Mouse (Mus musculus): ENCODE results near the gene Upb1. TPM values are rescaled to one million over a fixed set of nuclear protein-coding genes. Genes with fewer than 3 reads are reported as not detected.
"Not testable (repeated sequence)": the region's sequence is repeated elsewhere in the genome, so short reads cannot be mapped to it uniquely, and the experiment has no call there.

The Upb1 gene
- polyA plus RNA-seq, 1 experiment from 2014 or later, result 40.4 TPM

GRCm38 (mm10) chr10:75444111-75444826, 43.4 kb downstream of the Upb1 start:
- WGBS (ENCODE audit: insufficient replicate concordance), result 69% methylated on average over 19 of the region's 19 CpGs
- no peaks in the 10 kb centered on the region; the same call in 1 of the 2 replicates for H3K4me1 ChIP-seq (ENCODE audit: control insufficient read depth, low read depth, low read length)
- no peak overlapping the region for H3K4me2 ChIP-seq (ENCODE audit: low read depth, low read length)
- H3K9me3 ChIP-seq (replicated peaks; ENCODE audit: control insufficient read depth, low read length), result no peaks in the 10 kb centered on the region
- H3K36me3 ChIP-seq (ENCODE audit: control insufficient read depth, insufficient read depth), result no peaks in the 10 kb centered on the region; the same call in 1 of the 2 replicates
- no peak overlapping the region for H3K27ac ChIP-seq (ENCODE audit: low read length)
- H3K4me3 ChIP-seq (ENCODE audit: low read depth, low read length), result no peak overlapping the region
- no peak overlapping the region for H3K9ac ChIP-seq (ENCODE audit: low read depth, low read length)
- peaks cover 2% of the 10 kb centered on the region; the same call in 1 of the 2 replicates for H3K27me3 ChIP-seq (ENCODE audit: control insufficient read depth, insufficient read depth, low read depth, low read length)
- ATAC-seq (ENCODE audit: low read depth), result no peak

- Histone ChIP-seq H3K9me3 (replicated peaks; ENCODE audit: control insufficient read depth, low read length) (no peaks in the 10 kb centered on the region), H3K9ac (ENCODE audit: low read depth, low read length) (no peak overlapping the region), H3K4me1 (ENCODE audit: control insufficient read depth, low read depth, low read length) (no peaks in the 10 kb centered on the region; the same call in 1 of the 2 replicates), H3K36me3 (ENCODE audit: control insufficient read depth, insufficient read depth) (no peaks in the 10 kb centered on the region; the same call in 1 of the 2 replicates), H3K4me3 (ENCODE audit: low read depth, low read length) (no peak overlapping the region), H3K27ac (ENCODE audit: low read length) (no peak overlapping the region), H3K27me3 (ENCODE audit: control insufficient read depth, insufficient read depth, low read depth, low read length) (peaks cover 2% of the 10 kb centered on the region; the same call in 1 of the 2 replicates), H3K4me2 (ENCODE audit: low read depth, low read length) (no peak overlapping the region)
- WGBS (ENCODE audit: insufficient replicate concordance), result 40% methylated on average over 8 of the region's 8 CpGs
- ATAC-seq (ENCODE audit: low read depth), result no peak
These were observed 44.1 kb downstream of the Upb1 start for GRCm38 (mm10) chr10:75445030-75445429.

- Histone ChIP-seq H3K27ac (ENCODE audit: low read length) (no peak overlapping the region), H3K4me3 (ENCODE audit: low read depth, low read length) (no peak overlapping the region), H3K27me3 (ENCODE audit: control insufficient read depth, insufficient read depth, low read depth, low read length) (peaks cover 2% of the 10 kb centered on the region; the same call in 1 of the 2 replicates), H3K9me3 (replicated peaks; ENCODE audit: control insufficient read depth, low read length) (no peaks in the 10 kb centered on the region), H3K4me2 (ENCODE audit: low read depth, low read length) (no peak overlapping the region), H3K4me1 (ENCODE audit: control insufficient read depth, low read depth, low read length) (no peaks in the 10 kb centered on the region; the same call in none of the 2 replicates), H3K9ac (ENCODE audit: low read depth, low read length) (no peak overlapping the region), H3K36me3 (ENCODE audit: control insufficient read depth, insufficient read depth) (no peaks in the 10 kb centered on the region)
- WGBS (ENCODE audit: insufficient replicate concordance), result 39% methylated on average over 13 of the region's 13 CpGs
- ATAC-seq (ENCODE audit: low read depth), result no peak; the same call in 1 of the 2 replicates
These were observed 45.7 kb downstream of the Upb1 start for GRCm38 (mm10) chr10:75446501-75447083.

- no peak overlapping the region for H3K9ac ChIP-seq (ENCODE audit: low read depth, low read length)
- no peaks in the 10 kb centered on the region for H3K9me3 ChIP-seq (replicated peaks; ENCODE audit: control insufficient read depth, low read length)
- peaks cover 2% of the 10 kb centered on the region; the same call in 1 of the 2 replicates for H3K27me3 ChIP-seq (ENCODE audit: control insufficient read depth, insufficient read depth, low read depth, low read length)
- ATAC-seq (ENCODE audit: low read depth), result no peak
- H3K27ac ChIP-seq (ENCODE audit: low read length), result no peak overlapping the region
- no peaks in the 10 kb centered on the region for H3K36me3 ChIP-seq (ENCODE audit: control insufficient read depth, insufficient read depth)
- 64% methylated on average over 11 of the region's 11 CpGs for WGBS (ENCODE audit: insufficient replicate concordance)
- no peak overlapping the region for H3K4me2 ChIP-seq (ENCODE audit: low read depth, low read length)
- no peak overlapping the region for H3K4me3 ChIP-seq (ENCODE audit: low read depth, low read length)
- no peaks in the 10 kb centered on the region; the same call in none of the 2 replicates for H3K4me1 ChIP-seq (ENCODE audit: control insufficient read depth, low read depth, low read length)
These were observed 46.6 kb downstream of the Upb1 start for GRCm38 (mm10) chr10:75447489-75447888.

GRCm38 (mm10) chr10:75448806-75449420, 48.0 kb downstream of the Upb1 start:
- Histone ChIP-seq H3K9ac (ENCODE audit: low read depth, low read length) (no peak overlapping the region), H3K4me1 (ENCODE audit: control insufficient read depth, low read depth, low read length) (no peaks in the 10 kb centered on the region; the same call in none of the 2 replicates), H3K27me3 (ENCODE audit: control insufficient read depth, insufficient read depth, low read depth, low read length) (peaks cover 2% of the 10 kb centered on the region; the same call in 1 of the 2 replicates), H3K36me3 (ENCODE audit: control insufficient read depth, insufficient read depth) (no peaks in the 10 kb centered on the region), H3K9me3 (replicated peaks; ENCODE audit: control insufficient read depth, low read length) (no peaks in the 10 kb centered on the region), H3K4me2 (ENCODE audit: low read depth, low read length) (no peak overlapping the region), H3K27ac (ENCODE audit: low read length) (no peak overlapping the region), H3K4me3 (ENCODE audit: low read depth, low read length) (no peak overlapping the region)
- WGBS (ENCODE audit: insufficient replicate concordance), result 62% methylated on average over 6 of the region's 6 CpGs
- ATAC-seq (ENCODE audit: low read depth), result no peak

GRCm38 (mm10) chr10:75450331-75450730, 49.4 kb downstream of the Upb1 start:
- no peak for ATAC-seq (ENCODE audit: low read depth)
- no peak overlapping the region for H3K4me2 ChIP-seq (ENCODE audit: low read depth, low read length)

GRCm38 (mm10) chr10:75451036-75451786, 50.3 kb downstream of the Upb1 start:
- WGBS (ENCODE audit: insufficient replicate concordance), result 39% methylated on average over 10 of the region's 10 CpGs
- 0 out of 2 replicates have a peak, but pooled peaks have one; percentile 27 for ATAC-seq (ENCODE audit: low read depth)
- Histone ChIP-seq H3K9me3 (replicated peaks; ENCODE audit: control insufficient read depth, low read length) (no peaks in the 10 kb centered on the region), H3K4me2 (ENCODE audit: low read depth, low read length) (no peak overlapping the region), H3K9ac (ENCODE audit: low read depth, low read length) (no peak overlapping the region), H3K4me3 (ENCODE audit: low read depth, low read length) (no peak overlapping the region), H3K27ac (ENCODE audit: low read length) (no peak overlapping the region; the same call in 1 of the 2 replicates), H3K27me3 (ENCODE audit: control insufficient read depth, insufficient read depth, low read depth, low read length) (peaks cover 2% of the 10 kb centered on the region; the same call in 1 of the 2 replicates), H3K36me3 (ENCODE audit: control insufficient read depth, insufficient read depth) (no peaks in the 10 kb centered on the region), H3K4me1 (ENCODE audit: control insufficient read depth, low read depth, low read length) (no peaks in the 10 kb centered on the region; the same call in 1 of the 2 replicates)

More at GRCm38 (mm10) chr10:75450331-75450730, 49.4 kb downstream of the Upb1 start:
- Histone ChIP-seq H3K27me3 (ENCODE audit: control insufficient read depth, insufficient read depth, low read depth, low read length) (peaks cover 2% of the 10 kb centered on the region; the same call in 1 of the 2 replicates), H3K4me1 (ENCODE audit: control insufficient read depth, low read depth, low read length) (no peaks in the 10 kb centered on the region; the same call in 1 of the 2 replicates), H3K9ac (ENCODE audit: low read depth, low read length) (no peak overlapping the region), H3K27ac (ENCODE audit: low read length) (no peak overlapping the region), H3K36me3 (ENCODE audit: control insufficient read depth, insufficient read depth) (no peaks in the 10 kb centered on the region), H3K9me3 (replicated peaks; ENCODE audit: control insufficient read depth, low read length) (no peaks in the 10 kb centered on the region), H3K4me3 (ENCODE audit: low read depth, low read length) (no peak overlapping the region)
- WGBS (ENCODE audit: insufficient replicate concordance), result 70% methylated on average over 8 of the region's 8 CpGs

GRCm38 (mm10) chr10:75456061-75456831, 55.3 kb downstream of the Upb1 start:
- H3K36me3 ChIP-seq (ENCODE audit: control insufficient read depth, insufficient read depth); ATAC-seq (ENCODE audit: low read depth): not testable (repeated sequence)
- 64% methylated on average over 11 of the region's 18 CpGs for WGBS (ENCODE audit: insufficient replicate concordance)

More at GRCm38 (mm10) chr10:75456061-75456831, 55.3 kb downstream of the Upb1 start:
- H3K4me2 ChIP-seq (ENCODE audit: low read depth, low read length); H3K27me3 ChIP-seq (ENCODE audit: control insufficient read depth, insufficient read depth, low read depth, low read length); H3K4me1 ChIP-seq (ENCODE audit: control insufficient read depth, low read depth, low read length); H3K9me3 ChIP-seq (replicated peaks; ENCODE audit: control insufficient read depth, low read length); H3K27ac ChIP-seq (ENCODE audit: low read length); H3K4me3 ChIP-seq (ENCODE audit: low read depth, low read length); H3K9ac ChIP-seq (ENCODE audit: low read depth, low read length): not testable (repeated sequence)

Measured in liver, embryonic 16.5 days (tissue).